Mouse (Mus musculus) kidney, embryonic 15.5 days (tissue): ENCODE data around the gene Tsn. TPM values are rescaled to one million over a fixed set of nuclear protein-coding genes. Genes with fewer than 3 reads are reported as not detected.

Source experiments
- ATAC-seq: fragments of 200-750 bp; cut with Nextera tagmentation; replicated peaks from 2 replicates; pipeline ENCODE4 v1.8.0; 2017; ENCODE audit warnings: moderate TSS enrichment; ENCODE audit not compliant: low FRiP score
- H3K27ac ChIP-seq: fragments of 300-500 bp; sonication (generic); 2 replicates; pipeline ENCODE4 v1.5.1; 2015; ENCODE audit warnings: mild to moderate bottlenecking, inconsistent platforms
- H3K27me3 ChIP-seq: fragments of 300-500 bp; sonication (generic); 2 replicates; pipeline ENCODE4 v1.6.1; 2015; ENCODE audit warnings: inconsistent platforms
- H3K36me3 ChIP-seq: fragments of 300-500 bp; sonication (generic); 2 replicates; pipeline ENCODE4 v1.6.1; 2015; ENCODE audit warnings: inconsistent platforms
- H3K4me1 ChIP-seq: fragments of 300-500 bp; sonication (generic); 2 replicates; pipeline ENCODE4 v1.6.1; 2015; ENCODE audit warnings: inconsistent platforms
- H3K4me2 ChIP-seq: fragments of 300-500 bp; sonication (generic); 2 replicates; pipeline ENCODE4 v1.6.1; 2015; ENCODE audit warnings: moderate library complexity, mild to moderate bottlenecking, inconsistent platforms
- H3K4me3 ChIP-seq: fragments of 300-500 bp; sonication (generic); replicated peaks from 2 replicates; pipeline ENCODE4 v1.5.1; 2015; ENCODE audit warnings: mild to moderate bottlenecking, inconsistent platforms
- H3K9ac ChIP-seq: fragments of 300-500 bp; sonication (generic); 2 replicates; pipeline ENCODE4 v1.6.1; 2015; ENCODE audit warnings: mild to moderate bottlenecking, inconsistent platforms
- H3K9me3 ChIP-seq: fragments of 300-500 bp; sonication (generic); replicated peaks from 2 replicates; pipeline ENCODE4 v1.6.1; 2016; ENCODE audit warnings: inconsistent platforms
- WGBS: fragments of 180-500 bp; shearing (Covaris S2); methylation state at CpG from one replicate; pipeline ENCODE4 v1.1.7; 2015; ENCODE audit warnings: mixed read lengths; 5-methylcytosine and 5-hydroxymethylcytosine counted together
- polyA plus RNA-seq: library from polyadenylated mRNA; unstranded; fragments of >200 nt; fragmentation: Nextera tagmentation; extraction: Ambion mirVana; gene quantifications from 2 replicates; pipeline ENCODE4 v1.2.1, GENCODE M21; 2015

Tsn gene
- polyA plus RNA-seq, 1 experiment from 2014 or later = 311 TPM

- H3K9ac ChIP-seq = no peak overlapping the region
- H3K27me3 ChIP-seq = no peaks in the 10 kb centered on the region
- no peak overlapping the region for H3K4me3 ChIP-seq
- H3K27ac ChIP-seq = no peak overlapping the region
- peaks cover 86% of the 10 kb centered on the region for H3K36me3 ChIP-seq
- no peaks in the 10 kb centered on the region for H3K4me1 ChIP-seq
- WGBS = 94% methylated on average over 2 of the region's 2 CpGs
- H3K9me3 ChIP-seq = no peaks in the 10 kb centered on the region
- no peak for ATAC-seq
- no peak overlapping the region for H3K4me2 ChIP-seq
Measured at GRCm38 (mm10) chr1:118297719-118298118, 13.8 kb downstream of the Tsn start.

- Histone ChIP-seq H3K27me3 (no peaks in the 10 kb centered on the region), H3K9ac (no peak overlapping the region), H3K27ac (no peak overlapping the region), H3K9me3 (no peaks in the 10 kb centered on the region), H3K36me3 (peaks cover 76% of the 10 kb centered on the region), H3K4me2 (no peak overlapping the region), H3K4me1 (no peaks in the 10 kb centered on the region), H3K4me3 (no peak overlapping the region)
- no peak for ATAC-seq
- WGBS = 87% methylated on average over 3 of the region's 3 CpGs
Measured at GRCm38 (mm10) chr1:118296673-118297072, 14.9 kb downstream of the Tsn start.

- no peak overlapping the region for H3K9ac ChIP-seq
- no peak for ATAC-seq
- peaks cover 57% of the 10 kb centered on the region for H3K36me3 ChIP-seq
- no peaks in the 10 kb centered on the region for H3K4me1 ChIP-seq
- H3K4me2 ChIP-seq = no peak overlapping the region
- WGBS = 82% methylated on average over 5 of the region's 5 CpGs
- no peaks in the 10 kb centered on the region for H3K27me3 ChIP-seq
- H3K4me3 ChIP-seq = no peak overlapping the region
- H3K27ac ChIP-seq = no peak overlapping the region
- no peaks in the 10 kb centered on the region for H3K9me3 ChIP-seq
Measured at GRCm38 (mm10) chr1:118294826-118295225, 16.7 kb downstream of the Tsn start.

- Histone ChIP-seq H3K9ac (no peak overlapping the region), H3K36me3 (peaks cover 51% of the 10 kb centered on the region), H3K9me3 (no peaks in the 10 kb centered on the region), H3K4me2 (no peak overlapping the region), H3K27me3 (no peaks in the 10 kb centered on the region), H3K27ac (no peak overlapping the region), H3K4me1 (no peaks in the 10 kb centered on the region), H3K4me3 (no peak overlapping the region)
- ATAC-seq = no peak
- WGBS = 94% methylated on average over 3 of the region's 3 CpGs
Measured at GRCm38 (mm10) chr1:118294192-118294591, 17.3 kb downstream of the Tsn start.

GRCm38 (mm10) chr1:118292291-118292690, 19.2 kb downstream of the Tsn start:
- Histone ChIP-seq H3K4me2 (no peak overlapping the region), H3K27me3 (no peaks in the 10 kb centered on the region), H3K36me3 (peaks cover 32% of the 10 kb centered on the region), H3K27ac (no peak overlapping the region), H3K4me3 (no peak overlapping the region), H3K9me3 (no peaks in the 10 kb centered on the region), H3K4me1 (no peaks in the 10 kb centered on the region), H3K9ac (no peak overlapping the region)
- 87% methylated on average over 4 of the region's 4 CpGs for WGBS
- ATAC-seq = no peak

GRCm38 (mm10) chr1:118275139-118275538, 36.4 kb downstream of the Tsn start:
- Histone ChIP-seq H3K27me3 (no peaks in the 10 kb centered on the region), H3K4me1 (no peaks in the 10 kb centered on the region), H3K36me3 (no peaks in the 10 kb centered on the region), H3K4me2 (no peak overlapping the region), H3K27ac (no peak overlapping the region), H3K9me3 (no peaks in the 10 kb centered on the region), H3K4me3 (no peak overlapping the region), H3K9ac (no peak overlapping the region)
- ATAC-seq = no peak
- WGBS = 8% methylated on average over 2 of the region's 2 CpGs

- H3K27ac ChIP-seq = no peak overlapping the region
- no peaks in the 10 kb centered on the region for H3K36me3 ChIP-seq
- H3K9ac ChIP-seq = no peak overlapping the region
- 40% methylated on average over 2 of the region's 2 CpGs for WGBS
- no peak overlapping the region for H3K4me3 ChIP-seq
- no peak overlapping the region for H3K4me2 ChIP-seq
- no peaks in the 10 kb centered on the region for H3K27me3 ChIP-seq
- no peaks in the 10 kb centered on the region for H3K4me1 ChIP-seq
- ATAC-seq = 0 out of 2 replicates have a peak, but pooled peaks have one; percentile 29
- no peaks in the 10 kb centered on the region for H3K9me3 ChIP-seq
Measured at GRCm38 (mm10) chr1:118251931-118252330, 59.6 kb downstream of the Tsn start.

Other genes starting within 250 kb of the Tsn start
- gene Gm29106, start 135.2 kb downstream of the Tsn start, polyA plus RNA-seq = 0.19 and 0.21 TPM in 2 replicates
- gene Nifk, start 10.1 kb upstream of the Tsn start, polyA plus RNA-seq = 81.4 and 88.9 TPM in 2 replicates
- 43.9 and 50.1 TPM in 2 replicates for gene Clasp1, start 77.3 kb upstream of the Tsn start, polyA plus RNA-seq